Mouse (Mus musculus): ENCODE measurements around the gene Zfp410. TPM values are rescaled to one million over a fixed set of nuclear protein-coding genes. Genes with fewer than 3 reads are reported as not detected.

Gene Zfp410
- polyA plus RNA-seq, 1 experiment from 2014 or later: 61.5 TPM

Other genes starting within 250 kb of the Zfp410 start
- 0.21 and 0.28 TPM in 2 replicates for gene Acot5, start 247.5 kb upstream of the Zfp410 start, polyA plus RNA-seq (2015; fragmentation: Nextera tagmentation; extraction: Ambion mirVana)
- gene Acot6, start 216.2 kb upstream of the Zfp410 start, polyA plus RNA-seq (2015; fragmentation: Nextera tagmentation; extraction: Ambion mirVana): 2.5 and 3.2 TPM in 2 replicates
- gene Dnal1, start 202.5 kb upstream of the Zfp410 start, polyA plus RNA-seq (2015; fragmentation: Nextera tagmentation; extraction: Ambion mirVana): 2.4 and 3.4 TPM in 2 replicates
- 0.34 and 0.67 TPM in 2 replicates for gene Pnma1, start 168.4 kb upstream of the Zfp410 start, polyA plus RNA-seq (2015; fragmentation: Nextera tagmentation; extraction: Ambion mirVana)
- gene Elmsan1, start 98.0 kb upstream of the Zfp410 start, polyA plus RNA-seq (2015; fragmentation: Nextera tagmentation; extraction: Ambion mirVana): 6.3 and 6.7 TPM in 2 replicates
- gene Ptgr2, start 31.6 kb upstream of the Zfp410 start, polyA plus RNA-seq (2015; fragmentation: Nextera tagmentation; extraction: Ambion mirVana): 58.1 and 60.2 TPM in 2 replicates
- gene Coq6, start 44.8 kb downstream of the Zfp410 start, polyA plus RNA-seq (2015; fragmentation: Nextera tagmentation; extraction: Ambion mirVana): 51.2 and 53.8 TPM in 2 replicates
- 2.3 and 3.3 TPM in 2 replicates for gene Fam161b, start 45.0 kb downstream of the Zfp410 start, polyA plus RNA-seq (2015; fragmentation: Nextera tagmentation; extraction: Ambion mirVana)
- 53.0 and 60.2 TPM in 2 replicates for gene Entpd5, start 92.2 kb downstream of the Zfp410 start, polyA plus RNA-seq (2015; fragmentation: Nextera tagmentation; extraction: Ambion mirVana)
- gene Bbof1, start 92.2 kb downstream of the Zfp410 start, polyA plus RNA-seq (2015; fragmentation: Nextera tagmentation; extraction: Ambion mirVana): 0.56 and 0.84 TPM in 2 replicates
- 20.0 and 23.3 TPM in 2 replicates for gene Rnf113a2, start 100.3 kb downstream of the Zfp410 start, polyA plus RNA-seq (2015; fragmentation: Nextera tagmentation; extraction: Ambion mirVana)
- gene Aldh6a1, start 134.2 kb downstream of the Zfp410 start, polyA plus RNA-seq (2015; fragmentation: Nextera tagmentation; extraction: Ambion mirVana): 34.9 and 36.5 TPM in 2 replicates
- gene Lin52, start 134.6 kb downstream of the Zfp410 start, polyA plus RNA-seq (2015; fragmentation: Nextera tagmentation; extraction: Ambion mirVana): 13.9 and 14.7 TPM in 2 replicates